Mouse (Mus musculus): ENCODE data around the gene Hamp. TPM values are rescaled to one million over a fixed set of nuclear protein-coding genes. Genes with fewer than 3 reads are reported as not detected.

Hamp gene
- polyA plus RNA-seq, 1 experiment, result not detected

- no peaks in the 10 kb centered on the region; the same call in 1 of the 2 replicates for H3K36me3 ChIP-seq (ENCODE audit: control insufficient read depth, insufficient read depth, low read length, poor library complexity, severe bottlenecking)
- no peak overlapping the region for H3K4me3 ChIP-seq (ENCODE audit: low read depth, low read length)
- no peak overlapping the region for H3K9ac ChIP-seq (ENCODE audit: low read depth, poor library complexity, severe bottlenecking)
- TF ChIP-seq CTCF (IDR thresholded peaks at IDR 0.05; ENCODE audit: low read depth, low read length) (no peak), EP300 (IDR thresholded peaks at IDR 0.05; ENCODE audit: insufficient read depth, low read depth, low read length) (no peak), POLR2A (IDR thresholded peaks at IDR 0.05; ENCODE audit: insufficient read depth, low read length) (no peak)
- H3K27ac ChIP-seq (ENCODE audit: insufficient read depth, low read length), result no peak overlapping the region
- H3K9me3 ChIP-seq (replicated peaks; ENCODE audit: control insufficient read depth, insufficient read depth, low read length, poor library complexity, severe bottlenecking), result no peaks in the 10 kb centered on the region
- peaks cover 3% of the 10 kb centered on the region for H3K4me1 ChIP-seq (ENCODE audit: control insufficient read depth, insufficient read depth, low read length)
- no peaks in the 10 kb centered on the region for H3K27me3 ChIP-seq (ENCODE audit: control insufficient read depth, insufficient read depth, low read length, poor library complexity, severe bottlenecking)
Observed at GRCm38 (mm10) chr7:30968611-30969010, 24.8 kb upstream of the Hamp start.

GRCm38 (mm10) chr7:30966657-30967056 lies 22.8 kb upstream of the Hamp start:
- peaks cover 10% of the 10 kb centered on the region; the same call in 1 of the 2 replicates for H3K36me3 ChIP-seq (ENCODE audit: control insufficient read depth, insufficient read depth, low read length, poor library complexity, severe bottlenecking)
- no peaks in the 10 kb centered on the region for H3K9me3 ChIP-seq (replicated peaks; ENCODE audit: control insufficient read depth, insufficient read depth, low read length, poor library complexity, severe bottlenecking)
- peaks cover 3% of the 10 kb centered on the region for H3K4me1 ChIP-seq (ENCODE audit: control insufficient read depth, insufficient read depth, low read length)
- H3K9ac ChIP-seq (ENCODE audit: low read depth, poor library complexity, severe bottlenecking), result no peak overlapping the region
- H3K27ac ChIP-seq (ENCODE audit: insufficient read depth, low read length), result no peak overlapping the region
- H3K27me3 ChIP-seq (ENCODE audit: control insufficient read depth, insufficient read depth, low read length, poor library complexity, severe bottlenecking), result no peaks in the 10 kb centered on the region
- TF ChIP-seq EP300 (IDR thresholded peaks at IDR 0.05; ENCODE audit: insufficient read depth, low read depth, low read length) (no peak), POLR2A (IDR thresholded peaks at IDR 0.05; ENCODE audit: insufficient read depth, low read length) (no peak), CTCF (IDR thresholded peaks at IDR 0.05; ENCODE audit: low read depth, low read length) (no peak)
- no peak overlapping the region for H3K4me3 ChIP-seq (ENCODE audit: low read depth, low read length)

GRCm38 (mm10) chr7:30965677-30966076 lies 21.8 kb upstream of the Hamp start:
- Histone ChIP-seq H3K4me3 (ENCODE audit: low read depth, low read length) (no peak overlapping the region), H3K27me3 (ENCODE audit: control insufficient read depth, insufficient read depth, low read length, poor library complexity, severe bottlenecking) (no peaks in the 10 kb centered on the region), H3K27ac (ENCODE audit: insufficient read depth, low read length) (no peak overlapping the region), H3K36me3 (ENCODE audit: control insufficient read depth, insufficient read depth, low read length, poor library complexity, severe bottlenecking) (peaks cover 12% of the 10 kb centered on the region; the same call in 1 of the 2 replicates), H3K4me1 (ENCODE audit: control insufficient read depth, insufficient read depth, low read length) (peaks cover 3% of the 10 kb centered on the region), H3K9me3 (replicated peaks; ENCODE audit: control insufficient read depth, insufficient read depth, low read length, poor library complexity, severe bottlenecking) (no peaks in the 10 kb centered on the region), H3K9ac (ENCODE audit: low read depth, poor library complexity, severe bottlenecking) (no peak overlapping the region)
- TF ChIP-seq CTCF (IDR thresholded peaks at IDR 0.05; ENCODE audit: low read depth, low read length) (no peak), EP300 (IDR thresholded peaks at IDR 0.05; ENCODE audit: insufficient read depth, low read depth, low read length) (no peak), POLR2A (IDR thresholded peaks at IDR 0.05; ENCODE audit: insufficient read depth, low read length) (no peak)

GRCm38 (mm10) chr7:30964366-30964765 lies 20.5 kb upstream of the Hamp start:
- Histone ChIP-seq H3K36me3 (ENCODE audit: control insufficient read depth, insufficient read depth, low read length, poor library complexity, severe bottlenecking) (peaks cover 21% of the 10 kb centered on the region; the same call in 1 of the 2 replicates), H3K4me3 (ENCODE audit: low read depth, low read length) (no peak overlapping the region), H3K4me1 (ENCODE audit: control insufficient read depth, insufficient read depth, low read length) (peaks cover 8% of the 10 kb centered on the region), H3K27ac (ENCODE audit: insufficient read depth, low read length) (no peak overlapping the region), H3K9ac (ENCODE audit: low read depth, poor library complexity, severe bottlenecking) (no peak overlapping the region), H3K9me3 (replicated peaks; ENCODE audit: control insufficient read depth, insufficient read depth, low read length, poor library complexity, severe bottlenecking) (no peaks in the 10 kb centered on the region), H3K27me3 (ENCODE audit: control insufficient read depth, insufficient read depth, low read length, poor library complexity, severe bottlenecking) (no peaks in the 10 kb centered on the region)
- TF ChIP-seq EP300 (IDR thresholded peaks at IDR 0.05; ENCODE audit: insufficient read depth, low read depth, low read length) (no peak), CTCF (IDR thresholded peaks at IDR 0.05; ENCODE audit: low read depth, low read length) (no peak)

GRCm38 (mm10) chr7:30962862-30963261 lies 19.0 kb upstream of the Hamp start:
- TF ChIP-seq POLR2A (IDR thresholded peaks at IDR 0.05; ENCODE audit: insufficient read depth, low read length) (no peak), CTCF (IDR thresholded peaks at IDR 0.05; ENCODE audit: low read depth, low read length) (no peak), EP300 (IDR thresholded peaks at IDR 0.05; ENCODE audit: insufficient read depth, low read depth, low read length) (no peak)
- H3K36me3 ChIP-seq (ENCODE audit: control insufficient read depth, insufficient read depth, low read length, poor library complexity, severe bottlenecking), result peaks cover 21% of the 10 kb centered on the region; the same call in 1 of the 2 replicates
- no peaks in the 10 kb centered on the region for H3K9me3 ChIP-seq (replicated peaks; ENCODE audit: control insufficient read depth, insufficient read depth, low read length, poor library complexity, severe bottlenecking)
- H3K27ac ChIP-seq (ENCODE audit: insufficient read depth, low read length), result no peak overlapping the region
- no peaks in the 10 kb centered on the region for H3K27me3 ChIP-seq (ENCODE audit: control insufficient read depth, insufficient read depth, low read length, poor library complexity, severe bottlenecking)
- H3K9ac ChIP-seq (ENCODE audit: low read depth, poor library complexity, severe bottlenecking), result no peak overlapping the region
- no peak overlapping the region for H3K4me3 ChIP-seq (ENCODE audit: low read depth, low read length)
- H3K4me1 ChIP-seq (ENCODE audit: control insufficient read depth, insufficient read depth, low read length), result peaks cover 12% of the 10 kb centered on the region

- Histone ChIP-seq H3K27me3 (ENCODE audit: control insufficient read depth, insufficient read depth, low read length, poor library complexity, severe bottlenecking) (no peaks in the 10 kb centered on the region), H3K36me3 (ENCODE audit: control insufficient read depth, insufficient read depth, low read length, poor library complexity, severe bottlenecking) (peaks cover 21% of the 10 kb centered on the region; the same call in 1 of the 2 replicates), H3K4me3 (ENCODE audit: low read depth, low read length) (no peak overlapping the region), H3K9ac (ENCODE audit: low read depth, poor library complexity, severe bottlenecking) (no peak overlapping the region), H3K4me1 (ENCODE audit: control insufficient read depth, insufficient read depth, low read length) (peaks cover 9% of the 10 kb centered on the region), H3K27ac (ENCODE audit: insufficient read depth, low read length) (no peak overlapping the region), H3K9me3 (replicated peaks; ENCODE audit: control insufficient read depth, insufficient read depth, low read length, poor library complexity, severe bottlenecking) (no peaks in the 10 kb centered on the region)
- no peak for TF ChIP-seq POLR2A (IDR thresholded peaks at IDR 0.05; ENCODE audit: insufficient read depth, low read length)
- TF ChIP-seq CTCF (IDR thresholded peaks at IDR 0.05; ENCODE audit: low read depth, low read length), result no peak
- no peak for TF ChIP-seq EP300 (IDR thresholded peaks at IDR 0.05; ENCODE audit: insufficient read depth, low read depth, low read length)
Observed at GRCm38 (mm10) chr7:30959786-30960349, 16.0 kb upstream of the Hamp start.
